Mouse (Mus musculus): ENCODE measurements at regions not wholly inside any gene's neighbourhood (a gene's known extent, or its start where the extent isn't known, plus 50 kb on each side); places are given as distances from the start of the nearest gene placed in this dataset.

DNA sequence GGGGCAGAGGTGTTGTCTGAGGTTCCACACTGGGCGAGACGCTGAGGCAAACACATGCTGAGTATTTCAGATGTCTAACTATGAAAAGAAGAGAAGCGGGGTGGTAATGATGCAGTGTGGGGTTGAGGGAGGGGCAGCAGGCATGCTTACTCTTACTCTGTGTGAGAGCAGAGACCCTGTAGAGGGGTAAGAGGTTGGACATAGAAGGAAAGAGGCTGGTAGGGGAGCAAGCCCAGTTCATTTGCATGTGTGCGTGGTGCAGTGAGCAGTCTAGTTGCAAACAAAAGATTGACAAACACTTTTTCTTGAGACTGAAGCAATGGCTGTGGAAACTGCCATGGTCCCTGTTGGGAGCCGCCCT, 122.5 kb upstream of the Arglu1 start:
- Histone ChIP-seq H3K9ac (replicated peaks) (no peak overlapping the region), H3K4me1 (no peaks in the 10 kb centered on the region), H3K27ac (replicated peaks) (no peak overlapping the region), H3K36me3 (no peaks in the 10 kb centered on the region), H3K27me3 (no peaks in the 10 kb centered on the region), H3K9me3 (no peaks in the 10 kb centered on the region), H3K4me3 (no peak overlapping the region), H3K4me2 (replicated peaks) (no peak overlapping the region)
- WGBS, result 89% methylated on average over 5 of the region's 5 CpGs
- no peak for ATAC-seq (ENCODE audit: low FRiP score, low read depth)

DNA sequence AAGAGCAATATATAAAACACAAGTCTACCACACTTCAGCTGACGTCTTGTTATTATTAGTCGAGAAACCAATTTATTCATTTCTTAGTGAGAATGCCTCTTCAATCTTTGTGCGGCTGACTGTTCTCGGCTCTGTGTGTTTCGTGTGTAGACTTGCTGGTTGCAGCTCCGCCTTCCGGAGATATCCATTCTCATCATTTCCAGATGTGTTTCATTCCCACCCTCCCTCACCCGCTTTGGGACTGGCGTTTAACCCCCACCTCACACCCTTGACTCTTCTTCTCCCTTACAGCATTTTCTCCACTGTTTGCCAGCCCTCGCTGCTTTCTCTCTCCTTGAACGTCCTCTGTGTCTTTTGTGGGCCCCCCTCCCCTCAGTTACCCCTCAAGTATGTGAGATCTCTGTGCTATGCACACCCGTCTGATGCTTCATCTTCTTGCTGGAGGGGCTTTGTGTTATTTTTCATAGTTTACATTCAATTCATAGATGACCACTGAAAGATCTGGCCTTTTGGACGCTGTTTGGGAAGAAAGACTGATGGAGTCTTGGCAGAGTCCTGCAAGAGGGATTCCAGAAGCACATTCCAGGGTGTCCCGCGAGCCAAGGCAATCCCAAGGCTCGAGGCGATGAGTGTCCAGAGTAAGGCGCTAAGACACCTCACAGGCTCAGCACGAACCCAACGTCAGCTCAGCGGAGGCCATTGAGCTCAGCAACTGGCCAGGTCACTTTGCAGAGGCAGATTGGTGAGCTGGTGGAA, 121.9 kb upstream of the Arglu1 start:
- Histone ChIP-seq H3K36me3 (no peaks in the 10 kb centered on the region), H3K9ac (replicated peaks) (no peak overlapping the region), H3K4me1 (no peaks in the 10 kb centered on the region), H3K27ac (replicated peaks) (no peak overlapping the region), H3K4me2 (replicated peaks) (no peak overlapping the region), H3K4me3 (no peak overlapping the region), H3K9me3 (no peaks in the 10 kb centered on the region), H3K27me3 (no peaks in the 10 kb centered on the region)
- no peak for ATAC-seq (ENCODE audit: low FRiP score, low read depth)
- 82% methylated on average over 21 of the region's 21 CpGs for WGBS

DNA sequence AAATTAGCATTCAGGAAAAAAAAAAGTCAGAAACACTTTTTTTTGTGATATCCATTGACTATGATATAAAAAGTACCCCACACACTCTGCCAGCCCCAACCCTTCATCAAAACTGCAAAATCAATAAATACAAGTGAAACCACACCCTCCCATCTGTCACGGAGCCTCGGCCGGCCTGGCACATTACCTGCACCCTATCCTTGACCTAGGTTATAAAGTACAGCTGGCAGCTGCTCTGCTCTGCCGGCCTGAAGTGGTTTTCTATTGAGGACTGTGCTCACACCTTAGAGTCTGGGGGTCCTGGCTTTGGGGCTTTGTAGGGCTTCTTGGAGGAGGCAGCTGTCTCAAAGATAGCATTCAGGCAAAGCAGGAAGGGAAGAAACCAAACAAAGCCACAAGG, 120.6 kb upstream of the Arglu1 start:
- 78% methylated on average over 4 of the region's 4 CpGs for WGBS
- Histone ChIP-seq H3K9ac (replicated peaks) (no peak overlapping the region), H3K4me1 (no peaks in the 10 kb centered on the region), H3K4me3 (no peak overlapping the region), H3K4me2 (replicated peaks) (no peak overlapping the region), H3K27me3 (no peaks in the 10 kb centered on the region), H3K9me3 (no peaks in the 10 kb centered on the region), H3K36me3 (no peaks in the 10 kb centered on the region), H3K27ac (replicated peaks) (no peak overlapping the region)
- no peak for ATAC-seq (ENCODE audit: low FRiP score, low read depth)

DNA sequence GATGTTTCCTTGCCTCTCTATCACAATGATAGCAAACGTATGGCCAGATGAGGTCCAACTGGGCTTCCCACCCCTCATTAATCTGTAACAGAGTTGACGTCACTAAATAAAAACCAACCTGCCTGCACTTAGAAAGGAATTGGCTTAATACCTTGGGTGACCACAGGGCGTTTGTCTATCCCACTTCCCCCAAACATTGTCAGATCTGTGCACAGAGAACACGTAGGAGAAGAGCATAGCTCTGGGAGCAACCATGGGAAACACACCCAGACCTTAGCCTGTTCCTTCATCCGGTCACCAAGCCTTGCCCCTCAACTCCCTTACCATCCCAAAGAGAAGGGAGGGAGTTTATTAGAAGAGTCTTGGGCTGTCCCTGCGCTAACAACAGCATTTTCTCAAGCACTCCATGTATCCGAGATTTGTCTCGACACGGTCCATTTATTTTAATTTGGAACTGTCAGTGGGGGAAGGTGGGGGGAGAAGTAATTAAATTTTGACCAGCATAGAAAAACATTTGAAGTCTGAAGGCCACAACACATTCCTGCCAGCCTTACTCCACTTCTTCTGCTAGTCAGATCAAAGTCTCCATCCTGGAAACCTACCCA, 119.6 kb upstream of the Arglu1 start:
- no peaks in the 10 kb centered on the region for H3K36me3 ChIP-seq
- no peak overlapping the region for H3K4me3 ChIP-seq
- no peaks in the 10 kb centered on the region for H3K4me1 ChIP-seq
- no peak overlapping the region for H3K27ac ChIP-seq (replicated peaks)
- WGBS, result 71% methylated on average over 9 of the region's 9 CpGs
- ATAC-seq (ENCODE audit: low FRiP score, low read depth), result no peak
- H3K9ac ChIP-seq (replicated peaks), result no peak overlapping the region
- H3K4me2 ChIP-seq (replicated peaks), result no peak overlapping the region
- no peaks in the 10 kb centered on the region for H3K9me3 ChIP-seq
- H3K27me3 ChIP-seq, result no peaks in the 10 kb centered on the region

DNA sequence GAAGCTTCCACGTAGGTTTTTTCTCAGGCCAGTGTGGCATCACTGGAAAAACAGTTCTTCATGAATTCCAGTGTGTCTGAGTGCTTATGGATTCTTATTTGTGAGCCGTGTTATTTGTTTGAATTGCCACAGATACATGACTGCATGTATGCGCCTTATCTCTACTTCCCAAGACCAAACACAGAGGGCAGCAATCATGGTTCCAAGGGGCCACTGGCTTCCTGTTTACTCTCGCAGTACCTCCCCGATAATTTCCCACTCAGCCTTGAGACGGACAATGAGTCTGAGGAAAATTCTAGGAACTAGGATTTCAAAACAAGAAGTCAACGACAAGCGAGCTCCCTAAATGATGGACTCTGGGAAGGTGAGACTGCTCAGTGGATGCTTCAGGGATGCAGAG, 119.0 kb upstream of the Arglu1 start:
- H3K27ac ChIP-seq (replicated peaks), result no peak overlapping the region
- H3K9ac ChIP-seq (replicated peaks), result no peak overlapping the region
- no peaks in the 10 kb centered on the region for H3K27me3 ChIP-seq
- WGBS, result 94% methylated on average over 8 of the region's 8 CpGs
- H3K4me3 ChIP-seq, result no peak overlapping the region
- no peaks in the 10 kb centered on the region for H3K36me3 ChIP-seq
- ATAC-seq (ENCODE audit: low FRiP score, low read depth), result no peak
- H3K4me1 ChIP-seq, result no peaks in the 10 kb centered on the region
- no peaks in the 10 kb centered on the region for H3K9me3 ChIP-seq
- no peak overlapping the region for H3K4me2 ChIP-seq (replicated peaks)

DNA sequence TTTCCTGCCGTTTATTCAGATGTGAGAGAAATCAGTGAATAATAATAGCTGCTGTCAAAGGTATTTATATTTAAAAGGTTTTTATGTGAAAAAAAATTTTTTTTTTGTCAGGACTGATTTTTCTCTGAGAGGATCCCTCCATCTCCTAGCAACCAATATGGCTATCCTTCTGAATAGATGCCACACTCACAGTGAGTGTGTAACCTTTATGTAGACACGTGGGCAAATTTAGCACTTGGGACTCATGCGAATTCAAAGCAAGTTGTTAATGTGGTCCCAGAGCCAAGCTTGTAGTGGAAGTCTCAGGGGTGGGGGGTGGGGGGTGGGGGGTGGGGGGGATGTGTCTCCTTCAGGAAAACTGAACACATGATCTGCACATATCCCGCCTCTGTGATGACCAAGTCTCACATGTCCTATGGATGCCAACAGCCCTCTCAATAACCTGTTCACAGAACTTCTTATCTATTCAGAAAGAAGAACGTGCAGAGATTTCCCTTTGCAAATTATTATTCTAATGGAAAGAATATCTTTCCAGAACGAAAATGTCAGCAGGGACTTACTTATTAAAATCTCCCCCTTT, 112.5 kb upstream of the Arglu1 start:
- WGBS, result 73% methylated on average over 6 of the region's 6 CpGs
- no peak overlapping the region for H3K27ac ChIP-seq (replicated peaks)
- no peak overlapping the region for H3K9ac ChIP-seq (replicated peaks)
- H3K27me3 ChIP-seq, result no peaks in the 10 kb centered on the region
- H3K36me3 ChIP-seq, result no peaks in the 10 kb centered on the region
- no peak for ATAC-seq (ENCODE audit: low FRiP score, low read depth)
- no peak overlapping the region for H3K4me3 ChIP-seq
- H3K4me1 ChIP-seq, result peaks cover 4% of the 10 kb centered on the region; the same call in 1 of the 2 replicates
- H3K4me2 ChIP-seq (replicated peaks), result no peak overlapping the region
- no peaks in the 10 kb centered on the region for H3K9me3 ChIP-seq

DNA sequence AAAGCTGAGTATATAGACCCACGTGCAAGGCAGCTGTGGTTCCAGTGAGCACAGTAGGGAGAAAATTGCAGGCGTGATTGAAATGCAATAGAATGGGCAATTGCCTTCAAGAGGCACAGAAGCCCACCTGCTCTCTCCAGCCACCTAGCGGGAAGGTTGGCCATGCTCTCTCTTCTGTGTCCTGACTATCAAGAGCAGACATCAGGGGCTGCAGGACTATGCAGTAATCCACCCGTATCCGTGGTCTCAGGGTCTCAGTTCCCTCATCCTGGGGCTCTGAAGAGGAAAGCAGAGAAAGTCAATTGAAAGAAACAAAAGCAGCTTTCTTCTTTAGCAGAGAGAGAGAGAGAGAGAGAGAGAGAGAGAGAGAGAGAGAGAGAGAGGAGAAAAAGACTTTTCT, 112.0 kb upstream of the Arglu1 start:
- WGBS, result 47% methylated on average over 5 of the region's 5 CpGs
- Histone ChIP-seq H3K4me2 (replicated peaks) (no peak overlapping the region), H3K4me3 (no peak overlapping the region), H3K27ac (replicated peaks) (no peak overlapping the region), H3K4me1 (peaks cover 8% of the 10 kb centered on the region; the same call in 1 of the 2 replicates), H3K36me3 (no peaks in the 10 kb centered on the region), H3K9ac (replicated peaks) (no peak overlapping the region), H3K27me3 (no peaks in the 10 kb centered on the region), H3K9me3 (no peaks in the 10 kb centered on the region)
- ATAC-seq (ENCODE audit: low FRiP score, low read depth), result no peak

DNA sequence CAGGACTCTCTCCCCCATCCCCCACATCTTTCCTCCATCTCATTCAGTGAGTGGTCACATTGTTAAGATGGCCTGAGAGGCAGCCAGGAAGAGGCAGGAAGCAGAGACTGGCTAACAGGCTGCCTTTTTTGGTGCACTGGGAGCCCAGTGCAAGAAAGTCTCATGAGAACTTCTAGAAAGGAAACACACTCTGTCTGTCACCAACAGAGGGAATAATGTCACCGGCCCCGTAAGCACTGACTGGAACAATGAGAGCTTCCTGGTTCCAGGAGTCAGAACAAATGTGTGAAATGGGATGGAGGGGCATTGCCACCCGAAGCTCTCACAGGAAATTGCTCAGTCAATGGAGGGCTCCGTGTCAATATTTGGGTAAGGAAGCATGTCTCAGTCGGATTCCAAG, 111.3 kb upstream of the Arglu1 start:
- H3K27ac ChIP-seq (replicated peaks), result no peak overlapping the region
- WGBS, result 73% methylated on average over 5 of the region's 5 CpGs
- no peak for ATAC-seq (ENCODE audit: low FRiP score, low read depth)
- no peaks in the 10 kb centered on the region for H3K27me3 ChIP-seq
- no peak overlapping the region for H3K9ac ChIP-seq (replicated peaks)
- no peak overlapping the region for H3K4me3 ChIP-seq
- no peaks in the 10 kb centered on the region for H3K36me3 ChIP-seq
- H3K4me1 ChIP-seq, result peaks cover 8% of the 10 kb centered on the region; the same call in 1 of the 2 replicates
- no peak overlapping the region for H3K4me2 ChIP-seq (replicated peaks)
- H3K9me3 ChIP-seq, result no peaks in the 10 kb centered on the region

DNA sequence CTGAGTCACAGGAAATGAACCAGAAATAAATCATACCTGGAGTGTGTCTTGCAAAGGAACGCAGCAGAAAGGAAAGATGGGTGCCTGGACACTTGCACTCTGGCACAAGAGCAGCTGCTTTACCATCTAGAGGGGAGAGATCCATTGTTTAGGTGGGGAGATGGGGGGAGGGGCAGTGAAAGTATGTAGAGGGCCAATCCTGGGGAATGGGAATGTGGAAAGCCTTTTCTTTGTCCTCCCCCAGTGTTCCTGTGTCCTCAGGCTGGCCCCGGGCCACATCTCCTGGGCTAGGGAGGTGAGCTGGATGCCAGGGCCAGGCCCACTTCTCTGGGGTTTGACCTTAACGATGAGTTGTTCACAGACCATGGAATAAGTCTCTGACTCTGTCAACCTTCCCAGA, 107.2 kb upstream of the Arglu1 start:
- H3K4me1 ChIP-seq, result peaks cover 8% of the 10 kb centered on the region; the same call in 1 of the 2 replicates
- H3K4me2 ChIP-seq (replicated peaks), result no peak overlapping the region
- no peak overlapping the region for H3K4me3 ChIP-seq
- H3K27ac ChIP-seq (replicated peaks), result no peak overlapping the region
- ATAC-seq (ENCODE audit: low FRiP score, low read depth), result no peak
- no peak overlapping the region for H3K9ac ChIP-seq (replicated peaks)
- H3K9me3 ChIP-seq, result no peaks in the 10 kb centered on the region
- WGBS, result 67% methylated on average over 3 of the region's 3 CpGs
- 0 out of 2 replicates have a peak, but pooled peaks cover 6% of the 10 kb centered on the region for H3K27me3 ChIP-seq
- no peaks in the 10 kb centered on the region for H3K36me3 ChIP-seq

DNA sequence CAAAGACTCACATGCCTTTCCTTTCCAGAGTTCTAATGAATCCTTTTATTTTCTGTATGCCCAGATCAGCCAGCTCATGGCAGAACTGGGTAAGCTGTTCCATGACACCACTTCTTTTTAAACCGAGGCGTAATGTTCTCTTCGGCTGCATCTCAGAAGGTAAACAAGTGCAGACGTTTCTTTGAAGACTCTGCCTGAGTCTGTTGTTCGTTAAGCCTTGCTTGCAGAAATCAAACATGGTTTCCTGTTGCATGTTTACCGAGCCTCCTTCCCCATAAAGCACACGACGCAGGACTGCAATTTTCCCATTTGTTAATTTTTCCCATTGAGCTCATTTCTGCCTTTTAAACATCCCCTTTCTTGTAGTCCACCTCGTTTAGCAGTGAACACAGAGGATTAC, 106.6 kb upstream of the Arglu1 start:
- 57% methylated on average over 9 of the region's 9 CpGs for WGBS

DNA sequence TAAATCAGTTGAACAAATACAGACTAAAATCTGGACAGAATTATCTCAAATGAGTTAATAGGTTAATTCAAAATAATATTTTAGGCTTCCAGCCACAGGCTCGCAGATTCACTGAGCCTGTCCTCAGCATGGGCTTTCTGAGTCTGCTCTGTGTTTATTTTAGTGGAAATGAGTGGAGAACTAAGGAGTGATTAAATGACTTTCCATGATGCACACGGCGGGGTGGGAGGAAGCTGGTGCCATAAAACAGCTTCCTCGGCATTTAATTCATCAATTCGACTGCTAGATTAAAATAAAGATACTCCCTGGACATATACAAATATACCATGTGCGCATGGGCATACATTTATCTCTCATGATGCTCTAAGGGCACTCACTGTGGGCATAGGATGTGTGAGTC, 104.4 kb upstream of the Arglu1 start:
- 74% methylated on average over 6 of the region's 6 CpGs for WGBS

More for the DNA sequence above, 106.6 kb upstream of the Arglu1 start:
- H3K9ac ChIP-seq (replicated peaks), result no peak overlapping the region
- H3K27ac ChIP-seq (replicated peaks), result no peak overlapping the region
- no peaks in the 10 kb centered on the region for H3K9me3 ChIP-seq
- ATAC-seq (ENCODE audit: low FRiP score, low read depth), result no peak
- no peaks in the 10 kb centered on the region for H3K36me3 ChIP-seq
- 0 out of 2 replicates have a peak, but pooled peaks cover 5% of the 10 kb centered on the region for H3K4me1 ChIP-seq
- 0 out of 2 replicates have a peak, but pooled peaks cover 6% of the 10 kb centered on the region for H3K27me3 ChIP-seq
- H3K4me3 ChIP-seq, result no peak overlapping the region
- no peak overlapping the region for H3K4me2 ChIP-seq (replicated peaks)

DNA sequence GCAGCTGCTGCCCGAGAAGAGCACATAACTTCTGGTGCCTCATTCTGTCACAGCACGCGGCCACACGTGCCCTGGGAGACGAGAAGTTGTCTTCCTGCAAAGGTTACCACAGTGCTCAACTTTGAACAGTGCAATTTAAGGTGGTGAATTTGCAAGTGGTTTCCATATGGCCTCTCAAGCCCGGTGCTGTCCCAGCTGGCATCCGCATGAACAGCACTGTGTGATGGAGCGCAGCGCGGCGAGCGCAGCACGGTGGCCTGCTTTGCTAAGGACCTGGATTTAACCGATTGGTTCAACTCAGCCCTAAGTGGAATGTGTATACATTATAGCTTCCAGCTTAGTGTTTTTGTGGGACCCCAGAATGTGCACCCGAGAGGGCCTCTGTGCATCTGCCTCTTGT, 89.6 kb upstream of the Arglu1 start:
- Histone ChIP-seq H3K27ac (replicated peaks) (no peak overlapping the region), H3K4me3 (no peak overlapping the region), H3K9me3 (no peaks in the 10 kb centered on the region), H3K4me1 (peaks cover 4% of the 10 kb centered on the region; the same call in 1 of the 2 replicates), H3K36me3 (no peaks in the 10 kb centered on the region), H3K4me2 (replicated peaks) (no peak overlapping the region), H3K27me3 (peaks cover 31% of the 10 kb centered on the region), H3K9ac (replicated peaks) (no peak overlapping the region)
- peak; percentile 34; the same call in 1 of the 2 replicates for ATAC-seq (ENCODE audit: low FRiP score, low read depth)
- 51% methylated on average over 15 of the region's 15 CpGs for whole genome bisulfite sequencing

More for the DNA sequence above, 104.4 kb upstream of the Arglu1 start:
- H3K9ac ChIP-seq (replicated peaks), result no peak overlapping the region
- H3K4me2 ChIP-seq (replicated peaks), result no peak overlapping the region
- H3K4me3 ChIP-seq, result no peak overlapping the region
- no peak for ATAC-seq (ENCODE audit: low FRiP score, low read depth)
- no peaks in the 10 kb centered on the region for H3K9me3 ChIP-seq
- 0 out of 2 replicates have a peak, but pooled peaks cover 6% of the 10 kb centered on the region for H3K27me3 ChIP-seq
- H3K36me3 ChIP-seq, result no peaks in the 10 kb centered on the region
- H3K4me1 ChIP-seq, result 0 out of 2 replicates have a peak, but pooled peaks cover 3% of the 10 kb centered on the region
- H3K27ac ChIP-seq (replicated peaks), result no peak overlapping the region
